Mouse (Mus musculus) embryonic facial prominence, embryonic 15.5 days (tissue): ENCODE results near the gene Mlf2. TPM values are rescaled to one million over a fixed set of nuclear protein-coding genes. Genes with fewer than 3 reads are reported as not detected.

Experiments
- ATAC-seq: fragments of 200-750 bp; cut with Nextera tagmentation; 2 replicates; pipeline ENCODE4 v1.8.0; 2017; ENCODE audit warnings: low read depth, moderate TSS enrichment; ENCODE audit not compliant: insufficient number of reproducible peaks, low FRiP score, low TSS enrichment
- H3K27ac ChIP-seq: fragments of 300-500 bp; sonication (generic); replicated peaks from 2 replicates; pipeline ENCODE4 v1.5.1; 2015; ENCODE audit warnings: mild to moderate bottlenecking, inconsistent platforms
- H3K27me3 ChIP-seq: fragments of 300-500 bp; sonication (generic); 2 replicates; pipeline ENCODE4 v1.6.1; 2015; ENCODE audit warnings: inconsistent platforms
- H3K36me3 ChIP-seq: fragments of 300-500 bp; sonication (generic); 2 replicates; pipeline ENCODE4 v1.6.1; 2015; ENCODE audit warnings: mild to moderate bottlenecking, inconsistent platforms
- H3K4me1 ChIP-seq: fragments of 300-500 bp; sonication (generic); 2 replicates; pipeline ENCODE4 v1.6.1; 2015; ENCODE audit warnings: inconsistent platforms
- H3K4me2 ChIP-seq: fragments of 300-500 bp; sonication (generic); replicated peaks from 2 replicates; pipeline ENCODE4 v1.6.1; 2015; ENCODE audit warnings: mild to moderate bottlenecking, inconsistent platforms
- H3K4me3 ChIP-seq: fragments of 300-500 bp; sonication (generic); replicated peaks from 2 replicates; pipeline ENCODE4 v1.5.1; 2015; ENCODE audit warnings: mild to moderate bottlenecking, inconsistent platforms
- H3K9ac ChIP-seq: fragments of 300-500 bp; sonication (generic); 2 replicates; pipeline ENCODE4 v1.6.1; 2015; ENCODE audit warnings: inconsistent platforms
- H3K9me3 ChIP-seq: fragments of 300-500 bp; sonication (generic); replicated peaks from 2 replicates; pipeline ENCODE4 v1.6.1; 2016; ENCODE audit warnings: inconsistent platforms
- WGBS: fragments of 180-500 bp; shearing (Covaris S2); methylation state at CpG from one replicate; pipeline ENCODE4 v1.1.7; 2015; 5-methylcytosine and 5-hydroxymethylcytosine counted together
- polyA plus RNA-seq: library from polyadenylated mRNA; unstranded; fragments of >200 nt; fragmentation: Nextera tagmentation; extraction: Ambion mirVana; gene quantifications from 2 replicates; pipeline ENCODE4 v1.2.1, GENCODE M21; 2015

The Mlf2 gene
- polyA plus RNA-seq, 1 experiment from 2014 or later: 373 TPM

DNA sequence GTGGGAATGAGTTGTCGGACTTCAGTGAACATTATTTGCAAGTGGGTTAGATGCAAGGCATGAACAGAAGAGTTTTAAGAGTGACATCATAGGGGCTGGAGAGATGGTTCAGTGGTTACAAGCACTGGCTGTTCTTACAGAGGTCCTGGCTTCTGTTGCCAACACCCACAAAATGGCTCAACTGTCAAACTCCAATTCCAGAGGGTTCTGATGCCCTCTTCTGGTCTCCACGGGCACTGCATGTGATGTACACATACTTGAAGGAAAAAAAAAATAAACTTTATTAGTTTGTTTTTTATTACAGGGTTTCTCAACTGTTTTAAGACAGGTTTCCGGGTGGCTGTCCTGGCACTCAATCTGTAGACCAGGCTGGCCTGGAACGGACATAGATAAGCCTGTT lies 36.6 kb downstream of the Mlf2 start:
- no peak for ATAC-seq
- Histone ChIP-seq H3K27ac (no peak overlapping the region), H3K4me1 (peaks cover 10% of the 10 kb centered on the region), H3K4me2 (no peak overlapping the region), H3K9me3 (no peaks in the 10 kb centered on the region), H3K9ac (no peak overlapping the region), H3K36me3 (no peaks in the 10 kb centered on the region), H3K27me3 (no peaks in the 10 kb centered on the region), H3K4me3 (no peak overlapping the region)
- 78% methylated on average over 4 of the region's 4 CpGs for WGBS

Other genes starting within 250 kb of the Mlf2 start
- 171 and 186 TPM in 2 replicates for gene Emg1, start 219.2 kb upstream of the Mlf2 start, polyA plus RNA-seq
- gene Phb2, start 219.1 kb upstream of the Mlf2 start, polyA plus RNA-seq: 301 and 317 TPM in 2 replicates
- gene Ptpn6, start 192.7 kb upstream of the Mlf2 start, polyA plus RNA-seq: 19.9 and 20.2 TPM in 2 replicates
- 416 TPM in 2 replicates for gene Grcc10, start 190.0 kb upstream of the Mlf2 start, polyA plus RNA-seq
- not detected in 2 replicates for gene Gm45234, start 175.4 kb upstream of the Mlf2 start, polyA plus RNA-seq
- 20.1 and 21.0 TPM in 2 replicates for gene Atn1, start 174.9 kb upstream of the Mlf2 start, polyA plus RNA-seq
- 11.8 and 12.7 TPM in 2 replicates for gene Eno2, start 161.7 kb upstream of the Mlf2 start, polyA plus RNA-seq
- gene Lrrc23, start 151.7 kb upstream of the Mlf2 start, polyA plus RNA-seq: 26.7 and 47.5 TPM in 2 replicates
- 16.4 and 17.5 TPM in 2 replicates for gene Spsb2, start 122.7 kb upstream of the Mlf2 start, polyA plus RNA-seq
- 779 and 809 TPM in 2 replicates for gene Tpi1, start 117.1 kb upstream of the Mlf2 start, polyA plus RNA-seq
- gene Usp5, start 101.9 kb upstream of the Mlf2 start, polyA plus RNA-seq: 140 and 141 TPM in 2 replicates
- 128 and 138 TPM in 2 replicates for gene Cdca3, start 101.8 kb upstream of the Mlf2 start, polyA plus RNA-seq
- gene Gnb3, start 91.1 kb upstream of the Mlf2 start, polyA plus RNA-seq: 2.0 and 2.1 TPM in 2 replicates
- gene P3h3, start 73.6 kb upstream of the Mlf2 start, polyA plus RNA-seq: 55.9 and 57.6 TPM in 2 replicates
- gene Gpr162, start 67.4 kb upstream of the Mlf2 start, polyA plus RNA-seq: 2.6 and 3.4 TPM in 2 replicates
- 0.36 and 0.60 TPM in 2 replicates for gene Cd4, start 43.2 kb upstream of the Mlf2 start, polyA plus RNA-seq
- 2.8 and 4.0 TPM in 2 replicates for gene Lag3, start 19.7 kb upstream of the Mlf2 start, polyA plus RNA-seq
- 355 and 368 TPM in 2 replicates for gene Ptms, start 11.3 kb upstream of the Mlf2 start, polyA plus RNA-seq
- 144 and 150 TPM in 2 replicates for gene Cops7a, start 34.2 kb downstream of the Mlf2 start, polyA plus RNA-seq
- 11.3 and 13.7 TPM in 2 replicates for gene Pianp, start 65.3 kb downstream of the Mlf2 start, polyA plus RNA-seq
- 18.2 and 19.2 TPM in 2 replicates for gene Zfp384, start 77.8 kb downstream of the Mlf2 start, polyA plus RNA-seq
- gene Ing4, start 108.4 kb downstream of the Mlf2 start, polyA plus RNA-seq: 154 TPM in 2 replicates
- 12.5 and 18.4 TPM in 2 replicates for gene Acrbp, start 118.3 kb downstream of the Mlf2 start, polyA plus RNA-seq
- gene Lpar5, start 136.5 kb downstream of the Mlf2 start, polyA plus RNA-seq: 3.6 and 5.4 TPM in 2 replicates
- 70.8 and 77.0 TPM in 2 replicates for gene Chd4, start 164.6 kb downstream of the Mlf2 start, polyA plus RNA-seq
- 57.5 and 58.3 TPM in 2 replicates for gene Nop2, start 200.5 kb downstream of the Mlf2 start, polyA plus RNA-seq
- gene Iffo1, start 213.9 kb downstream of the Mlf2 start, polyA plus RNA-seq: 30.3 and 37.6 TPM in 2 replicates
- gene Gapdh, start 235.1 kb downstream of the Mlf2 start, polyA plus RNA-seq: 1,507 and 1,606 TPM in 2 replicates